Mouse (Mus musculus) CH12.LX (cell line): Measurements from ENCODE around the gene Gsdme.

ENCODE experiments used
- BHLHE40 ChIP-seq: IDR thresholded peaks from 2 replicates; pipeline ENCODE4 v1.6.1; 2011; ENCODE audit warnings: mild to moderate bottlenecking, low read depth, low read length, improper control_type of control experiment
- CHD1 ChIP-seq: IDR thresholded peaks from 2 replicates; pipeline ENCODE4 v1.6.1; 2012; ENCODE audit warnings: low read depth, low read length, improper control_type of control experiment, inconsistent platforms
- ETS1 ChIP-seq: conservative IDR thresholded peaks from 2 replicates; pipeline ENCODE4 v1.6.1; 2012; ENCODE audit warnings: low read depth, mild to moderate bottlenecking, inconsistent platforms, low read length, improper control_type of control experiment, moderate library complexity
- POLR2A ChIP-seq: IDR thresholded peaks from 2 replicates; pipeline ENCODE4 v1.6.1; 2011; ENCODE audit warnings: low read depth, mild to moderate bottlenecking, improper control_type of control experiment, low read length
- POLR2AphosphoS2 ChIP-seq: IDR thresholded peaks from 2 replicates; pipeline ENCODE4 v1.6.1; 2011; ENCODE audit warnings: low read depth, low read length, improper control_type of control experiment

GRCm38 (mm10) chr6:50262310-50262709 is 1.4 kb downstream of the Gsdme start:
- TF ChIP-seq POLR2A: no peak
- TF ChIP-seq BHLHE40: no peak
- TF ChIP-seq ETS1: no peak
- no peak for TF ChIP-seq CHD1
- TF ChIP-seq POLR2AphosphoS2: no peak
